Mouse (Mus musculus) gastrocnemius, postnatal 36 days (tissue): ENCODE results near the gene Nme9. TPM values are rescaled to one million over a fixed set of nuclear protein-coding genes. Genes with fewer than 3 reads are reported as not detected.
A peak's percentile ranks its signal among the peaks of the same experiment; 100 is the strongest.

Experiments used
- DNase-seq, 2 experiments: peaks; one replicate each; pipeline ENCODE4 v3.0.0; 2022
- intact Hi-C: fragments of 180-260 bp; cut with DNase I; formaldehyde crosslinking; loops from one replicate; pipeline ENCODE4 v1.15.1; 2025
- long read RNA-seq, 2 experiments: library from polyadenylated mRNA; stranded (forward); transcript quantifications; one replicate each; pipeline ENCODE4 v2.0.0; 2021
- total RNA-seq, 2 experiments: library from RNA; stranded (reverse); gene quantifications; 2 replicates each; pipeline ENCODE4 v1.2.3; 2021

The Nme9 gene
- not detected for total RNA-seq
- long read RNA-seq, experiment 1: 0 reads
- long read RNA-seq, experiment 2: 0 reads

DNA sequence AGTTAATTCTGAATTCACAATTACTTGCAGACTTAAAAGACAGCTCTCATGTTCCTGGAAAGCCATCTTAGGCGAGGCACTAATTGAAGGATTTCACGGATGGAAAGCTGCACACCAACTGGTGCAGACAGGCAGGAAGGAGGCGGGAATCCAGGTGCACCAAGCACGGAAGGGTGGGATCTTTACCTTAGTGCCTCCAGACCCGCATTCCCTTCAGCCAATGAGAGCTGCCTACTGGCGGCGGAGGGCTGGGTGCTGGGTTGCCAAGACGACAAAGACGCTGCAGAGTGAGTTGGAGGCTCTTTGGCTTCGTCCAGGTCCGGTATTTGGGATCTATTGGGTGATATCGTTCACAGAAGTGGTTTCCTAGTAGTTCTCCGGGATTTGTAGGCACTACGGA is at the start of gene Nme9:
TSS of gene Nme9 (plus strand) at position 315 of the 400 bp plus-strand sequence.
- intact Hi-C loops: no loop called here
- DNase-seq: no peak

DNA sequence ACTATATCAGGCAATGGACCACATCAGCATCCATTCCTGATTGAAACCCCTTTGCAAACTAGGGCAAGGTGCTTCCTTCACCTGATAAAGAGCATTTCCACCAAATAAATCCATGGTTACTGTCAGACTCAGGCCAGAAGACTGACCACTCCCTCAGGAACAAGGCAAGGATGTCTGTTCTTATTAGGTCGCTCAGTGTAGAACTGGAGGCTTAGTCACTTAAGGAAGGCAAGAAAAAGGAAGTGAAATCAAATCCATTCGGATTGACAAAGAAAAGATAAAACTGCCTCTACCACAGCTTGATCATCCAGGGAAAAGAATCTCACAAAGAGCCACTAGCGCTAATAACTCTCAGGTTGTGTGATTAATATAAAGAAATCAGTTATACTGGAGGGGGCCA is 42.0 kb upstream of the Nme9 start:
- no peak for DNase-seq
- intact Hi-C loops: no loop called here

DNA sequence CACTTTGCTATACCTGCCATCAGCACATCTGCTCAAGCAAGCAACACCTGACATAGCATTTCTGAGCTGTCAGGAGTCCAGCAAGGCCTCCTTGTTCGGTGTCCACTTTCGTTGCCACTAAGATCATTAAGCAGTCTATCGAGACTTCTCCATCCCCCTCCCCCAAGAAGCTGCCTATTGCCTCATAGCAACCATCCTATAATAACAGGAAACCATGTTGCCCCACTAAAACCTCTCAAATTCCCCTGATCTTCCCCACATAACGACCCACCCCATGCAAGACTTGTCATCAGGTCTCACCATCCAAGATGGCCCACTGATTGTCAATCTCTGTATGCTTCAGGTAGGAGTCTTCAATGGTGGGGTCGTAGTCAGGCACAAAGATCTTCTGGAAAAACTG is 40.2 kb upstream of the Nme9 start:
- DNase-seq: no peak
- intact Hi-C loops: no loop called here

DNA sequence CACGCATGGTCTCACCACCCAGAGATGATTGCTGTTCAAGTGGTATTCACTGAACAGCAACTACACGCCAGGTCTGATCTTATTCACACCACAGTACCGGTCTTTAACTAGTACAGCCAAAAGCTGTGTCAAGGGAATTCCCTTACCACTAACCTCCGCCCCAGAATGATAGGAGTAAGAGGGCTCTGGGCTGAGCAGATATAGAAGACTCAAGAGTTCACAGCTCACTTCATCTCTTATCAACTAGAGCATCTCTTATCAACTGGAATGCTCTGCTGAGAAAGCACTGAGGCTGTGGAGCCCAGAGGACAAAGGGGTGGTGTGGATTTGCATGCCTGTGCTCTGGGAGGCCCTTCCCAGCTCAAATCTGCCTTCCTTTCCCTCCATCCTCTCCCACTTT is 39.5 kb upstream of the Nme9 start:
- no peak for DNase-seq

DNA sequence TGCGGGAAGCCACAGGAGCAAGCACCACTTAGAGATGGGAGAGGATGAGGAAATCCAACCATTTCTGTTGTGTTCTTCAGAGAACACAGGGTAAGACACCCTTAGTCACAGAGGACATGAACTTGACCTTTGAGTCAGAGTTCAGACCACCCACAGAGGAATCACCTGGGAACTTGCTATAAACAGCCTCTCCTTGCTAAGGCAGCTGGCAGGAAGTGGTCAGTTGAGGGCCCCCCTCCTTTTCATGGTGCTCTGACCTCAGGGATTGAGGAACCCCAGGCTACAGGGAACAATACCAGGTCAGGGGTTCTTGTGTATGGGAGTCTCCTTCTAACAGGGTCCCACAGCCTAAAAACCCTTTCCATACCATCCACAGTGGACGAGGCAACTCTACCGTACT is 34.5 kb upstream of the Nme9 start:
- no peak for DNase-seq
- intact Hi-C loops: no loop called here

More for the DNA sequence above, 39.5 kb upstream of the Nme9 start:
- intact Hi-C loops: no loop called here

DNA sequence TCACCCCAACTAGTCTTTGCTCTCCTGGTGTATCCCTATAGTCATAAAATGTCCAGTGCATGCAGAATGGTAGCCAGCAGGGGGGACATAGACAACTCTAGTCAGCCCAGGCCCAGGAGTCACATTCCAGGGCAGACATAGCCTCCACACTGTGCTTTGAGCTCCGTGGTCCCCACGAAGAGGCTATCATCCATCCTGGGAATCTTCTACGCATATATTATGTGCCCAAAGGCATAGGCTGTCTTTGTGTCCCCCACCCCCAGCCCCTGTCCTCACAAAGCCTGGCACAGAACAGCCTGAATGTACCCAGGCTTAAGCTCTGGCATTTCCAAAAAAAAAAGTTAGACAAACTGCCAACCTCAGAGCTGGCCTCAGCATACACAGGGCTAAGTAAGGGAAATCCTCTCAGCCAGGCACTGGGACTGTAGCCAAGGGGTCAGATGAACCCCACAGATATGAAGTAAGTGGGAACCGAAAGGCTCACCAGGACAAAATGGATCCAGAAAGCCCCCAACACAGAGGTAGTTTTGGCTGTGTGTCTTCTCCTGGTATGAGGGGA is 33.9 kb upstream of the Nme9 start:
- intact Hi-C loops: no loop called here
- no peak for DNase-seq

DNA sequence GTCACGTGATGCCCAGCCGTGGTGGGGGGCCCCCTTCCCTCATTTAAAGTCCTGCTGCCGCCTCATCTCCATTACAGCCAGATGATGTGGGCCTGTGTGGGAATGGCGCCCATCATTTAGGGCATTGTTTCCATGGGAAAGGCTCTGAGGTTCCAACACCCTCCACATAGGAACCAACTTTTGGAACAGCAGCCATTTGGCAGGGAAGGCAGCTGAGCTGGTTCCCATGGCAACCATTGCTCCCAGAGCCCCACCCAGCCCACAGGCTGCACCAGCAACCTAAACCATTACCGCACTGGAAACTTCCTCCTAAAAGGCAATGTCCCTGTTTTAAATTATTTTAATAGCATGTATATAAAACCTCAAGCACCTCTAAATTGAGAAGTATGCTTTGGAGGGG is 32.9 kb upstream of the Nme9 start:
- no peak for DNase-seq
- intact Hi-C loops: no loop called here

DNA sequence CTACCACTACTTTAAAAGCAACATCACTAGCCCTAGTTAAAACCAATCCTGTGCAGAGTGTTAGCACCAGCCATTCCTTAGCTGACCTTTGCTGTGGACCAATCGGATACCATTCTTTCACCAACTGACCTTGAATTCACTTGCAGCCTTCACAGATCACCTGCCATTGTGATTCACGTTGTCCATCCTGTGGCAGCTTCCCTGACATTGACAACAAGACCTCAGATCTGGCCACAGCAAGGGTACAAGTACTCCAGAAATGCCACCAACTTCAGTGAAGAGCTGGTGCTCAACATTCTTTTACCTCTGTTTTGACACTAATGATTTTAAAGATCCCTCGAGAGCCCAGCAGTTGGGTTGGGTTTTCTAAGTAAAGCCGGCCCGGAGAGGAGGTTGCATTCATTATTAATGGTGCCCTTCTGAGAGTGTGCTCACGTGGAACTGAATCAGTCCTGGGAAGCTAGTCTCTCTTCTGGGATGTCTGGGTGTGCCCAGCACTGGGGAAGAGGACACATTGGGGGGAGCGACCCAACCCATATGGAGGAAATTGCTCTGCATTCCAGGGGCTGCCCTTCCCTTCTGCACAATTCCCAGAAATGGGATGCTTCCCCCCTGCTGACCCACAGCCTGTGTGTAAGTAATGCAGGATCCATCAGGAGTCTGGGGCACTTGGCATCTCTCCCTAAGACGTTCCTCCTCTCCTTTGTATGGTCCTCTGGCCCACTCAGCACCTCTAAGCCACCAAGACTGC is 31.1 kb upstream of the Nme9 start:
- DNase-seq: no peak
- intact Hi-C loops: no loop called here

DNA sequence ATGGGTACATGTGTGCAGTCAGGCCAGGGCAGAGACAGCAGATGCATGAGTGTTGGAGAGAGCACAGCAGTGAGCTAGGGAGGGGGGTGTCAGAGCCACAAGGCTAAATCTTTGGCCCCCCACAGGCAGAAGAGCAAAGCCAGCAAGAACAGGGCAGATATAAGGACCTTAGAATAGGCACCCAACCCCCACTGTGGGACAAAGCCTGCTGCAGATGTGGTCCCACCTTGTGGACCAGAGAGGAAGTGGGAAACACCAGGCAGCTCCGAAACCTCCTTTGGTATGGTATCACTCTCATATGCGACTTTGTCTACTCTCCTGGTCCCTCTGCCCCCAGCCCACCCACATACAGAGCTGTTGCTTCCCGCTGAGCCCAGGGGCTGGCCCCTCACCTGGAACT is 29.4 kb upstream of the Nme9 start:
- DNase-seq: no peak
- intact Hi-C loops: no loop called here

DNA sequence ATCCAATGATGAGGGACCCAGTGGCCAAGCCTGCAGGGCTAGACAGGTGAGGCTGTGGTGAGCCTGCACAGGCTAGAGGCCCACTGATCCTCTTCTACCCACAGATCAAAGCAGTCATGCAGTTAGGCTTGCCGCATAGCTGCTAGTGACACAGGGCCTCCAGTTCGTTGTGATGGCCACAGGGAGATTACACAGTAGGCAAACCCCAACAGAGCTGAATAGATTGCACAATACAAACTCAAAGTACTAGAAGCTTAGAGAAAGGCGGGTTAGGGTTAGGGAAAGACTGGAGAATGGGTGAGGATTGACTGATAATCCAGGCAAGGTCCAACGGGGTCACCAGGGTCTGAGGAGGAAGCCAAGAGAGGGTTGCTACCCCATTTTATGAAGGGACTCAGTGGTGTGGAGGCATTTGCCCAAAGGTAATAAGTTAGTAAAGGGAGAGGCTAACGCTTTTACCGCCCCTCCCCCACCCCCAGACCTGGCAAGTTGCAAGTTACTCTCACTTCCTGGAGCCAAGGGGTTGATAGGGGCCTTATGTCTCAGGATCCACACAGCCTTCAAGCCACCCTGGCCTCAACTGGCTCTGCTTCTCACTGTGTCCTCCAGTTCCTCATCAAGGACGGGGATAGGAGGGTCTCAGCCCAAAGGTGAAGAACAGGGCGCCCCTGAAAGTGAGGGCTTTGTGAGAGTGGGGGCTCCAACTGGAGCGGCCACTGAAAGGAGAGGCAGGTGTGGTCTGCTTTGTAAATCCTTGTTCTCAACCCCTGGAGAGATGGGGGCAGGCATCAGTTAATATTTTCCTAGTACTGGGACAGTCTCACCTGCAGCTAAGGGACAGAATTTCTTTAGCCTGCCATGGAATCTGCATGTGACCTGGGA is 27.3 kb upstream of the Nme9 start:
- DNase-seq: no peak

DNA sequence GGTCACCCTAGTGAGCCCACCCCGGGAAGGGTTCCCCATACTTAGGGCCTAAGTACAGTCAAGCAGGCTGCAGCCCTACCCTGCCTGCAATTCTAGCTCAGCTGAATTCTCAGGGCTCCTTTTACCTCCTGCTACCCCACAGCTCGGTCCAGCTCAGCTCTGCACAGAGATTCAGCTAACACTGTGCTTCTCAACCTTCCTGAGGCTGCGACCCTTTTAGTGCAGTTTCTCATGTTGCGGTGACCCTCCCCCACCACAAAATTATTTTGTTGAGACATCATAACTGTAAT is 26.8 kb upstream of the Nme9 start:
- DNase-seq: no peak
- intact Hi-C loops: no loop called here

More for the DNA sequence above, 27.3 kb upstream of the Nme9 start:
- intact Hi-C loops: no loop called here

DNA sequence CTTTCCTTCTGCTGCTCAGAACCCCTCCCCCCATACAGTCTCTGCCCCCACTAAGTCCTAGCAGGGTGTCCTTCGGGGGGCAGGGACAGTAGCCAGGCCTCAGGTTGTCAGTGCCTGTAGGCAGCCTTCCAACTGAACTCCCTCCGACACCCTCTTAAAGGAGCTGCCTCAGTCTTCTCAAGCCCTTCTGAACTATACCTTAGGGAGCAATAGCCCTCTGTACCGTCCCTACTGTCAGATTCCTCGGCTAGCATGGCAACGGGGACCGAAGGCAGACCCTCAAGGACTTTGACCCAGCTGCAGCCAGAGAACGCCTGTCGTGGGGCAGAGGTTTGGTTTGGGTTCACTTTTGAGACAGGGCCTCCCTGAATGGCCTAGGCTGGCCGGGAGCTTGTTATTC is 26.0 kb upstream of the Nme9 start:
- intact Hi-C loops: no loop called here
- no peak for DNase-seq

DNA sequence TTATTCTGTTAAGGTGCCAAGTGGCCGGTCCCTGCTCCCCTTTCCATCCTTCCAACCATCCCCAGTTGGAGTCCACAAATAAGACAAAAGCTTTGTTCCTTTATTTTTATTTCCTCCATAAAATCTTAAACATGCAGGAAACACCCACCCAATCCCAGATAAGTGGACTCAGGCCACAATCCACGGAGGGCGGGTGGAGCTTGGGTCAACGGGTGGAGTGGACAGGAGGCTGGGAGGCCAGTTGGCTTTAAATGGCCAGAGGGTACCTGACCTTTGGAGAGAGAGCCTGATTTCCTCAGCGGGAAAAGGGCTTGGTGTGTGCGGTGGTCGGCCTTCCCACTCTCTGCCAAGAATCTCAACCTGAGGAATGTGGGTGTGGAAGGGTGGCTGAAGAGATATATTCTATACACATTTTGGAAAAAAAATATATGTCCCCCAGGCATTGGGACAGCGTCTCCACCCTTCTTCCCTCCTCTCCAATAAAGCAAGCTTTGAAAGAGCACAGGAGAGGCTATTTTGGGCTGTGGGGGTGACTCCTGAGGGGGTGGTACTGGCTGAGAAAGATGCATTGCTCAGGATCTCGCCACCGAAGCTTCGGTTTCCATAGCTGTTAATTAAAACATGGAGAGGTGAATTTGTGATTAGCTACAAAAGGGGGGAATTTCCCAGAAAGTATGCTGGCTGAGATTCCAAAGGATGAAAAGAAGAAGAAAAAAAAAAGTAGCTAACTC is 22.5 kb upstream of the Nme9 start:
- intact Hi-C loops: no loop called here
- no peak for DNase-seq

DNA sequence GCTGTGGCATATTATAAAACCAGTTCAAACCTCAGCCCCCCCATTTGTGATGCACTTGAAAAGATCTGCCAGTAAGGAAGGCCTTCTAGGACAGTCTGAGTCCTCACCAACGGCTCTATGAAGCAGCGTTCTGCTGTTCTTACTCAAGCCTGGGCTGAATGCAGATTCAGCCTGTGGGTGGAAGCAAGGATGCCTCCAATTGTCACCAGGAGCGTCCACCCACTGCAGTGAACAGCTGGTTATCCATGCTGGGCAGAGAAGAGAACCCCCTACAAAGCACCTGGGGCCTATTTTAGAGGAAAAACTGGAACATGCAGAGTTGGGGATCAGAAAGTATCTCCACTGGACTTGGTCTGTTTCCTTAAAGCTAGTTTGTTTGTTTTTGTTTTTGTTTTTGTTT is 21.4 kb upstream of the Nme9 start:
- intact Hi-C loops: no loop called here
- no peak for DNase-seq

DNA sequence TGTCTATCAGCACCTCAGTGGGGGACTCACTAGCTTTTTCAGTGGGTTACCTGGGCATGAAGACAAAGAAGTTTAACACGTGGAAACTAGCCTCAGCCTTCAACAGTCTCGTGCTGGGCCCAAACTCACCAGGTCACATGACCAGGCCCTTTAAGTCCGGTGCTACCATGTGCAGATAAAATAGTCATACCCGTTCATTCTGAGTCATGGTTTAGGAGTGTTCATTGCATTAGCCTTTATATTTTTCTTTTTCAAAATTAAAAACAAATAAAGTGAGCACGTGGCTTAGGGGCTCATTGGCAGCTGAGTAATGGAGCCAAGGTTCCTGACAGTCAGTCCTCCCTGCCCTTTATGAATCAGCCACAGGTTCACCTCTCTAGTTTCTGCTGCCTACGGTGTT is 20.5 kb upstream of the Nme9 start:
- intact Hi-C loops: no loop called here

DNA sequence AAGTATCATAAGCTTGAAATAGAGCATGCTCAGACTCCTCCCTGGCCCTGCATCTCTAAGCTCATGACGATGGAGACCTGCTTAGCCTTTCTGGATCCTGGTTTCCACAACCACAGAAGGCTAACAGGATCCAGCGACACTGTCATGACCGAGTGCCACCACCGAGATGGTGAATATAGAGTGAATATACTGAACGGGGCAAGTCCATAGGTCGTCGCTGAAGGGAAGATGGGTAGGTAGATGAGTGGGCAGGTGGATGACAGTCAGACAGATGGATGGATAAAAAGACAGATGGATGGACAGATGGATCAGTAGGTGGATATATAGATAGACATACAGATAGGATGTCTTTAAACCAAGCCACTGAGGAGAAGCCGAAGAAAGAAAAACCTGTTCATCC is 19.9 kb upstream of the Nme9 start:
- intact Hi-C loops: no loop called here
- no peak for DNase-seq

More for the DNA sequence above, 20.5 kb upstream of the Nme9 start:
- no peak for DNase-seq

DNA sequence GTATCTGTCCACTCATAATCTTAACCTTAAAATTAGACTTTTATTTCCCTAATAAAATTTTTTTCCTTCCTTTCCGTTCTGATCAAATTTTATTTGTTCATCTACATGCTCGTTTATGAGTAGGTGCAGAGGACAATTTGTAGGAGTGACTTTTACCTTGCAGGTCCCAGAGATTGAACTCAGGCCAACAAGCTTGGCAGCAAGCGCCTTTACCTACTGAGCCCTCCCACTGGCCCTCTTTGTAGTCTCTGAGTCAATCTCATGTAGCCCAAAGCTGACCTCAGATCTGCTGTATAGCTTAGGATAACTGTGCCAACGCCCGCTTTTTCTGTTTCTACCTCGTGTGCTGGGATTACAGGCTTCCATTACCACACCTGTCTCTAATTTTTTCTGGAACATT is 19.3 kb upstream of the Nme9 start:
- intact Hi-C loops: no loop called here
- no peak for DNase-seq

DNA sequence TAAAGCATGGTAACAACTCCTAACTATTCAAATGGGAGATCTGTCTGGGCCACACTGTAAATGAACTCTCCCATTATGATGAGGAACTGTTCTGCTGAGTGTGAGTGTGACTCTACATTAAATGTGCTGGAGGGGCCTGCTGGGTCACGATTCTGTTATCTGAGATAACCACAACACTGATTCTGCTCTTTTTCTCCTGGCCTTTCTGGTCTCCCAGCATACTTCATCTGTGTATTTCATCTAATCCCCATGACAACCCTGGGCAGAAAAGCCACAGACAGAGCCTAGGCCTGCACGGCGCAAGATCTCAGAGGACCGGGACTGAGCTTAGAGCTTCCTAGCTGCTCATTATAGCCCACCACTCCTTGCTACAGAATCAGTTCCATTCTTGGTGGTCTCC is 18.8 kb upstream of the Nme9 start:
- DNase-seq: no peak
- intact Hi-C loops: no loop called here

DNA sequence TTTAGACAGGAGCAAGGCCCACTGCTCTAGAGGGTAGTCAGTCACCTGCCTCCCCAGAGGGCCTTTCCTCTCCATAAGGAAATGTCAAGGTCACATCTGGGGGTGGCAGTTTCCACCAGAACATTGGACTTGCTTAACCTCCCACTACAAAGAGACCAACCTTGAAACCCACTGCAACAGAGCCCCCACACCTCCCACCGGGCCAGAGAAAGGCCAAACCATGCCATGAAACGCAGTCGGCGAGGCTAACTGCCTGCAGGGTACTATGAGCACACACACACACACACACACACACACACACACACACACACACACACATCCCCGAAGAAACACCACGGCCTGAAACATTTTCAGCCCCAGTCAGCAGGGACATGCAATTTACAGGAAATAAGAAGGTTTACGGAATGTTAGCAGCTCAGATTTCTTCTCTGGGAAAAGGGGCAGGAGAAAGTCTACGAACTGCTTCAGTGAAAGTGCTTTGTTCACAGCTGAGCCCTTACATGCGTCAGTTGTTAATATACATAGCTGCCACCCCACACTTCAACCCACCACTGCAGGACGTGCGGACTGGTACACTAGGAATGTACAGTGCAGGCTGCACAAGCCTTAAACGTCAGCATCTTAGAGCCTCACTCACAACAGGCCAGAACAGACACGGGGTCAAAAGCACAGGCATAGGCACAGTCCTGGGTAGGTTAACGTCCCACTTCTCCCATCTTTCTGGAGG is 16.2 kb upstream of the Nme9 start:
- no peak for DNase-seq
- intact Hi-C loops: loop anchor here (5.0 kb wide), 1 partner anchor 33 kb away; no protein-coding TSS in a partner anchor

DNA sequence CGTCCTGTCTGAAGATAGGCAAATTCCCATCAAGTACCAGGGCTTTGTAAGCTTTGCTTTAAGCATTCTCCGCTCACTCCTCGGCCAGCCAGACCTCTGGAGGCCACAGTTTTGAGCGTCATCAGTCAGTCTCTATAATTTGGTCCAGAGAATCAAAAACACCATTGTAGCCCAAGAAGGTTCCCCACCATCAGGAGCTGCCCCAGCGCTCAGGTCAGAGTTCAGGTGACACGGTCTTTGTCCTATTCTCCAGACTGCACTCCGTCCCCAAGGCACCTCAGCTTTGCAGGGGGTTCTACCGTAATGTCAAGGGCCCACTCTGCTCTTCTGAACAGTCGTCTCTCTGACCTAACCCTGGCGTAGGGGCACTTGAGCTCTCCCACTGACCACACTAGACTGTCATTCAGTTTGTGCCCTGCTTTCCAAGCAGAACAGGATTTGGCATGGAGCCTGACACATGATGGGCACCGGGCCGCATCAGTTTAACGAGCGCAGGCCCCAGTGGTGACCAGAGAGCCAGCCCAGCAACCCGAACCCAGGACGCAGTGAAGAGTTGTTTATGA is 15.6 kb upstream of the Nme9 start:
- DNase-seq: peak in 1 of 2 experiments; percentile 44
- intact Hi-C loops: loop anchor here (5.0 kb wide), 1 partner anchor 33 kb away; no protein-coding TSS in a partner anchor
